Mouse (Mus musculus) frontal cortex, adult 2 months (tissue): ENCODE data around the gene Hps5. TPM values are rescaled to one million over a fixed set of nuclear protein-coding genes. Genes with fewer than 3 reads are reported as not detected.
"Not testable (repeated sequence)": the region's sequence is repeated elsewhere in the genome, so short reads cannot be mapped to it uniquely, and the experiment has no call there.

Source experiments
- DNase-seq, 2 experiments: peaks; one replicate each; pipeline ENCODE4 v3.0.0; 2022; ENCODE audit warnings: low spot score in 1 of 2; ENCODE audit errors: extremely low spot score in 1 of 2
- polyA plus RNA-seq: library from polyadenylated mRNA; depleted of rRNA; stranded (reverse); fragments of >200 nt; gene quantifications from 2 replicates; pipeline ENCODE4 v1.2.3, GENCODE M21; 2012

Hps5 gene
- polyA plus RNA-seq, 1 experiment = 16.1 TPM

DNA sequence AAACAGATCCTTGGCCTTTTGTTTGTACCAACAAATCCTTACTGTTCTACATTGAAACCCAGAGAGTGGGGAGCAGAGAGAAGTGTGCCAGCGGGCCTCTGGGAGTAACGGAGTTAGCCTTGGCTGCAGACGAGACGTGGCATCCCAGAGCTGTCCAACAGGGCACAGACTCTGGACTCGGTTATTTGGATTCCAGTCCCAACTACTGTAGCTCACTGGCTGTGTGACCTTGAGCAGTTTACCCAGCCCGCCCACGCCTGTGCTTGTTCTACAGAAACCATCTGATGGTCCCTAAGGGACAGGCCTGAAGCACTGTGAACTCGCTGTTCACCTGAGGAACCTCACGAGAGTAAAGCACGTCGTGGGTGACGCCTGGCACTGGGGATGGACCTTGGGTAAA is 34.0 kb upstream of the Hps5 start:
- DNase-seq = no peak

GRCm38 (mm10) chr7:46827803-46828184 is 31.9 kb upstream of the Hps5 start:
- DNase-seq = no peak

GRCm38 (mm10) chr7:46827046-46827802 is 31.4 kb upstream of the Hps5 start:
- DNase-seq = no peak

DNA sequence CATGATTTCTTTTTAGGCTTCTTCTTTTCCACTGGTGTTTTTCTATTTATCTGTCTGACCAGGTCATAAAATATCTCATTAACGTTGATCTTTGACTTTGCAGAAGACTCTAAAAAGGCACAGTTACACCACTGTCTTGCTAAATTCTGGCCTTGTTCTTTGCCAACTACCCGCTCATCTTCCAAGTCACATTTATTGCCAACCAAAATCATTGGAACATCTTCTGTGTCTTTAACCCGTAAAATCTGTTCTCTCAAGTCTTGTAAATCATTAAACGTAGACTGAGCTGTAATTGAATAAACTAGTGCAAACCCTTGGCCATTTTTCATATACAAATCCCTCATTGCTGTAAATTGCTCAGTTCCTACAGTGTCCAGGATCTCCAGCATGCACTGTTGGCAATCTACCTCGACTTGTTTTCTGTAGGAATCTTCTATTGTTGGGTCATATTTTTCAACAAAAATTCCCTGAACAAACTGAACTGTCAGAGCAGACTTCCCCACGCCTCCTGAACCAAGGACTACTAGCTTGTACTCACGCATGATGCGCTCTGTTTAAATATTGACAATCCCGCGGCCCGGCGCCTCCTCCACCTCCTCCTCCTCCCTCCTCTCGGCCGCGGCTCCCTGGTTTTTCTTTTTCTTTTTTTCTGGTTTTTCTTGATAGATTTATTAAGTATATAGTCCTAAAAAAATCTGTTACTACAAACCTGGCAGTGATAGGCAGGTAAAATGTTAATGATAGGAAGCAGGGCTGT is 25.2 kb upstream of the Hps5 start:
- DNase-seq = not testable (repeated sequence)

DNA sequence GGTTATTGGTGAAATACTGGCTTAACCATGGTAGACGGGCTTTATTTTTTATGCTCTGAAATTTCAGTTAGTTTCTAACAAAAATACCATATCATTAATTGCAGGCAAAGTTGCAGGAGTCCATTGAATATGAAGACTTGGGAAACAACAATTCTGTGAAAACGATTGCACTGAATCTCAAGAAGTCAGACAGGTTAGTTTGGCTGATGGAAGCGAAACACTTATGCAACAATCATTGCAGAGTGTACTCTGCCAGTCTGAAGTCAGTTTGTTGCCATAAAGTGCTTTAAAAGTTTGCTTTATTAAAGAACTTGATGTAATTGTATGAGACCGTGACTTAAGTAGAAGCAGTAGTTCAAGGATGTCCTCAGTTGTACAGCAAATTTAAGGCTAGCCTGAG is 18.1 kb upstream of the Hps5 start:
- no peak for DNase-seq

DNA sequence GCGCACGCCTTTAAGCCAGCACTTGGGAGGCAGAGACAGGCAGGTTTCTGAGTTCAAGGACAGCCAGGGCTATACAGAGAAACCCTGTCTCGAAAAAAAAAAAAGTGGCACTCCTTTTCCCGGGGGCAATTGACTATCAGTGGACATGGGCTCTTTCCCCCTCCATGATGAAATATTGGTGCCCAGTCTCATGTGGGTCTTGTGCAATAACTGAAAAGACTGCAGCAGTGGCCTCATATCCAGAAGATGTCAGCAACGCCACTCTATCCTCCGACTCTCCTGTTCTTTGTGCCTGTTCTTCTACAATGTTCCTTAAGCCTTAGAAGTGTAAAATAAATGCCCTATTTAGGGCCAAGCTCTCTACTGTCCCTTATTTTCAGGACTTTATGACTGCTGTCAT is 14.5 kb upstream of the Hps5 start:
- DNase-seq = no peak

DNA sequence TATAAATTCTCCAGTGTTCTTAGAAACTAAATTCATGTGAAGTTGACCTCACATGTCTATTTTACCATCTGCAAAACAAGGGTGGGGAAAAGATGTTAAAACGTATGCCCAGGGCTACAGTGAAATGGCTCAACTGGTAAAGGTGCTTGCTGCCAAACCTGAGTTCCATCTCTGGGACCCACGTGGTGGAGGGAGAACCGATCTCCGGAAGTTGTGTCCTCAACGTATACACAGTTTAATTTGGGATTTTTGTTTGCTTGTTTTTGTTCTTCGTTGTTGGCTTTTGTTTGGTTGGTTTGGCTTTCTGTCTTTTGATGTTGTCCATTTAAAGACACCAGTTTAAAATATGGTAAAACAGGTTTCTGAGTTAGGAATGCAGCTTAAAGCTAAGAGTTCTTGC is 915 bp upstream of the Hps5 start:
- DNase-seq = no peak

DNA sequence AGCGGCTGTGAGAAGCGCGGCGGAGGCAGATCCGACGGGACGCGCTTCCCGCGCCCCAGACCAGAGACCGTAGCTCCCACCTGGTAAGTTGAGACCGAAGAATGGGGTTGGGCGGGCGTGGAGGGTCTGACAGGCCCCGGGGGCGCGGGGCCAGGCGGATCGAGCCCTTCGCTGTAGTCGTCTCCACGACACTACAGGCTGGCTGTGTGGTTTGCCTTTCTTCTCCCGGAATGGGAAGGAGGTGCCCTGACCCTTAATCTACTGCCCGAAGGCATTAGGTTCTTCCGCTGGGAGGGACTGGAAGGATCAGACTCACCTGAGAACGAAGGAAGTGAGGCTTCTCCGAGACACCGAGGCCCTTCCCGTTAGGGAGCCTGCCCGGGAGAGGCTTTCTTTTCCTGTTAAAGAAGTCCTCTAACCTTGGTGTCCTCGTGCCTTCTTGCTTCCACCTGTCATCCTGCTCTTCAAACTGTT is 379 bp upstream of the Hps5 start:
- DNase-seq = no peak

DNA sequence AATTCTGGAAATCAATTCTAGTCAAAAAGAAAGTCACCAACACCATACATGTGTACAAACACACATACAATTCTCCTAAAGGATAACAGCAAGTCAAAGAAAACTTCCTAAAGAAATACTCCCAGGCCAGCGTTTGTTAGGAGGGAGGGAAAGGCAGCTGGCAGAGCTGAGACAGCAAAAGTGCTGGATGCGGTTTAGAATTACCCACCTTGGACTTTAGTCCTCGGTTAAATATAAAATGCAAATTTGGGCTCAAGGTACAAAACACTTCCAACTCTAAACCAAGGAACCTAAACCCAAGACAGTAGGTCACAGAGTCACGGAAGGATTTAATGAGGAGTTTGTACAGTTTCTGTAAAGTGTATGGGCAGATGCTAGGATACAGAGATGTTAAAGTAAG is 2.0 kb downstream of the Hps5 start:
- no peak for DNase-seq

DNA sequence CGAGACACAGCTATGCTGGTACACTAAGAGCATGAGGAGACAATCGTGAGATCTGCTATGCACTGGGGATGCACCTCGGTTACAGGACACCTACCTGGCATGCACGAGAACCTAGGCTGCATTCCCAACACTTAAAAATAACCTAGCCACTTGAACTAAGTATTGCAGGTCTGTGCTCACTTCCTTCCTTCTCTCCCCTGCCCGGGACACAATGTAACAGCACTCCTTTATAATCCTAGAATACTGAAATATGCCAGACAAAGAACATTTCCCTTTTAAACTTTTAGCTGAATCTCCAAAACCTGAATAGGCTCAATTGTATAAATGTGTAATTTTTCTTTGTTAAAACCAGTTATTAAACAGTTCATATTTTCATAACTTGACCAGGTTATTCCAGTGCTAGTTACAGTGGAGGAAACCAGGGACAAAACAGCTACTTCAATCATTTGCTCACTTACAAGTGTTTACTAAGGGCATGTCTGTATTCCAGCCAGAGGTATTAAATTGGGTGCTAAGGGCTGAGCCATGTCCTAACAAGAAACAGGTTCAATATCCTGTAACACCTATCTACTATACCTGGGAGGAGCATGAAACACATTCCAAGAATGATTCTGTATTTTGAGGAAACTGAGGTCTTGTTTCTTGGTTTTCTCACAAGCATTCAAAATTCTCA is 6.6 kb downstream of the Hps5 start:
- no peak for DNase-seq

DNA sequence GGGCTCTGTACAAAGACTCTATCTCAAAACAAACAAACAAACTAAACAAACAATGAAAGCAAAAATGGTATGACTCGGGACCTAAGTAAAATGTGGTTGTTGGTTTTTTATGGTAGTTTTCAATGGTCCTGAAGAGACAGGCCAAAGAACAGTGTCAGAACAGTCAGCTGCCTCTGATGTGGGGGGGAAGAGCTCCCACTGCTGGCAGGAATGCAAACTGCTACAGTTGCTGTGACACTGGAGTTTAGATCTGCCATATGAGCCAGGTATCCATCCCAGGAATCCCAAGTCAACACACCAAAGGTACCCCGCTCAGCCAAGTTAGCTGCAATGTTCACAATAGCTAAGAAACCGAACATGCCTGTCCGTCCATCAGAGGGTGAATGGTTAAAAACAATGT is 25.2 kb downstream of the Hps5 start:
- peak in 1 of 2 experiments; percentile 61 for DNase-seq

GRCm38 (mm10) chr7:46768451-46768850 is 27.4 kb downstream of the Hps5 start:
- no peak for DNase-seq

GRCm38 (mm10) chr7:46767371-46767770 is 28.5 kb downstream of the Hps5 start:
- no peak for DNase-seq

GRCm38 (mm10) chr7:46764672-46765071 is 31.2 kb downstream of the Hps5 start:
- no peak for DNase-seq

GRCm38 (mm10) chr7:46762601-46763000 is 33.3 kb downstream of the Hps5 start:
- DNase-seq = no peak

GRCm38 (mm10) chr7:46761049-46761795 is 34.6 kb downstream of the Hps5 start:
- DNase-seq = no peak

DNA sequence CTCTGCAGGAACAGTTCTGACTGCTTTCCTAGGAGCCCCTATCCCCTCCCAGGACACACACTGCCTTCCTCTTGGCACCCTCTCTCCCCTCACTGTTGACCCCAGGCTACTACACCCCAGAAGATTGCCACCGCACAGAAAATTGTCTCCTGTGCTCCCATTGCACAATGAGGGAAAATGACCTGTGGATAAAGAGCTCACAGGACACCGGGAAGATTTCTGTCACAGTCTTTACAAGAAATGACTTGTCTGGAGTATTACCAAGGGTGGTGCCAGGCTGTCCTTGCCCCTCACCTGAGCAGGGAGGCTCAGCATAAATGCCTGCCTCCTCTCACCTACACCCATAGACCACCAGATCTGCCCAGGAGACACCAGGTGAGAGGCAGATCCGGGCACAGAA is 44.4 kb downstream of the Hps5 start, which contains the start of gene Saa2:
Saa2 (plus strand) TSS at position 301 of the 400 bp plus-strand sequence.
- no peak for DNase-seq

- no peak for DNase-seq
Observed at GRCm38 (mm10) chr7:46748459-46748858, 47.4 kb downstream of the Hps5 start.

DNA sequence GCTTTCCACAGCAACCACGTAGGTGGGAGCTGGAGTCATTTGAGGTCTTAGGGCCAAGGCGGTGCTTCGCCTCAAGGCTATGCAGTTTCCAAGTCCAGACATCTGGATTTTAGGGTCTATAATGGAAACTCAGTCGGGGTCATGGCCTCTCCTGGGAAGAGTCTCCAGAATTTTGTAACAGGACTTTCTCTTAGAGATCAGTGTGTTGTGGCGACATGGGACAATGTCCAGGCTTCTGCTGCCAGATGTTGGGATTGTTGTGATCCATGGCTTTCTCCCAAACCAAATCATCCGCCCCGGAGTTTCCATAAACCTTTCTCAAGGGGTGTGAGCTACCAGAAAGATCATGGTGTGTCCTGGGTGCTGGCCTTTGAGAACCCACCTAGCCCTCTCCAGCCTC is 49.5 kb downstream of the Hps5 start:
- DNase-seq = no peak

DNA sequence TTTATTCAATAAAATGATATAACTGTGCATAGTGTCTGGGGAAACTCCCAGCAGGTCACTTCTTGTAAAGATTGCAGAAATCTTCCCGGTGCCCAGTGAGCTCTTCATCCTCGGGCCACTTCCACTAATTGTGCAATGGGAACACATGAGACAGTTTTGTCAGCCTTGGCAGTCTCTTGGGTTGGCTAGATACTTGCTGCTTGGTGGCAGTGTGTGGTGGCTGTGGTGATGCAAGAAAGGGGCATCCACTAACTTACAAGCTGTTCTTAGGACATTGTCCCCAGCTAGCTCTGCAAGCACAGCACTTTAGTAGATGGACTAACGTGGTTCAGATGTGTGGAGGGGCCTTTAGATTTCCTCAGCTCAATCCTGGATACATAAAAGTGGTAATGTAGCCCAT is 50.0 kb downstream of the Hps5 start:
- DNase-seq = no peak

DNA sequence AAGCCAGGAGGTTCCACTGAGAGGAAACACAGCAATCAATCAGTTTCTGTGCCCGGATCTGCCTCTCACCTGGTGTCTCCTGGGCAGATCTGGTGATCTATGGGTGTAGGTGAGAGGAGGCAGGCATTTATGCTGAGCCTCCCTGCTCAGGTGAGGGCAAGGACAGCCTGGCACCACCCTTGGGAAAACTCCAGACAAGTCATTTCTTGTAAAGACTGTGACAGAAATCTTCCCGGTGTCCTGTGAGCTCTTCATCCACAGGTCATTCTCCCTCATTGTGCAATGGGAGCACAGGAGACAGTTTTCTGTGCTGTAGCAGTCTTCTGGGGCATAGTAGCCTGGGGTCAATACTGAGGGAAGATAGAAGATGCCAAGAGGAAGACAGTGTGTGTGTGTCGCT is 53.0 kb downstream of the Hps5 start, which contains the start of gene Saa1:
Saa1 (minus strand) TSS at position 101 of the 400 bp plus-strand sequence.
- not testable (repeated sequence) for DNase-seq
